Mouse (Mus musculus): ENCODE data around the gene Med24.

GRCm38 (mm10) chr11:98738925-98739324 is 9.7 kb upstream of the Med24 start:
- TF ChIP-seq MYOD1 (IDR thresholded peaks at IDR 0.05; ENCODE audit: control insufficient read depth, insufficient read length, low read depth): no peak
- no peak for TF ChIP-seq CTCF (IDR thresholded peaks at IDR 0.05; ENCODE audit: control insufficient read depth, insufficient read depth, insufficient read length)
- no peak for TF ChIP-seq MAX (IDR thresholded peaks at IDR 0.05)
- no peak for TF ChIP-seq MYOG (IDR thresholded peaks at IDR 0.05; ENCODE audit: control insufficient read depth, extremely low read depth, insufficient read length)

Measured in C2C12 (cell line).